Mouse (Mus musculus): Measurements from ENCODE around the gene Tdrd1.
"Not testable (repeated sequence)": the region's sequence is repeated elsewhere in the genome, so short reads cannot be mapped to it uniquely, and the experiment has no call there.

The Tdrd1 gene

GRCm38 (mm10) chr19:56826047-56826631, at the start of gene Tdrd1:
Tdrd1 (plus strand) TSS chr19:56826209.
- no peak for DNase-seq (ENCODE audit: low read depth)

GRCm38 (mm10) chr19:56776719-56777382, 49.2 kb upstream of the Tdrd1 start:
- DNase-seq (ENCODE audit: low read depth), result peak; percentile 45

GRCm38 (mm10) chr19:56778532-56778931, 47.5 kb upstream of the Tdrd1 start:
- not testable (repeated sequence) for DNase-seq (ENCODE audit: low read depth)

- DNase-seq (ENCODE audit: low read depth), result no peak
Measured at GRCm38 (mm10) chr19:56787911-56788310, 38.1 kb upstream of the Tdrd1 start.

GRCm38 (mm10) chr19:56788952-56789351, 37.1 kb upstream of the Tdrd1 start:
- DNase-seq (ENCODE audit: low read depth), result no peak

GRCm38 (mm10) chr19:56797376-56797775, 28.6 kb upstream of the Tdrd1 start:
- DNase-seq (ENCODE audit: low read depth), result peak; percentile 47

- peak; percentile 51 for DNase-seq (ENCODE audit: low read depth)
Measured at GRCm38 (mm10) chr19:56800226-56800625, 25.8 kb upstream of the Tdrd1 start.

GRCm38 (mm10) chr19:56800930-56801655, 24.9 kb upstream of the Tdrd1 start:
- DNase-seq (ENCODE audit: low read depth), result peak; percentile 72

- DNase-seq (ENCODE audit: low read depth), result no peak
Measured at GRCm38 (mm10) chr19:56801656-56802351, 24.2 kb upstream of the Tdrd1 start.

- DNase-seq (ENCODE audit: low read depth), result no peak
Measured at GRCm38 (mm10) chr19:56802352-56802746, 23.7 kb upstream of the Tdrd1 start.

GRCm38 (mm10) chr19:56805366-56805765, 20.6 kb upstream of the Tdrd1 start:
- no peak for DNase-seq (ENCODE audit: low read depth)

- no peak for DNase-seq (ENCODE audit: low read depth)
Measured at GRCm38 (mm10) chr19:56807122-56807521, 18.9 kb upstream of the Tdrd1 start.

- DNase-seq (ENCODE audit: low read depth), result peak; percentile 26
Measured at GRCm38 (mm10) chr19:56808771-56809170, 17.2 kb upstream of the Tdrd1 start.

- DNase-seq (ENCODE audit: low read depth), result no peak
Measured at GRCm38 (mm10) chr19:56810641-56811146, 15.3 kb upstream of the Tdrd1 start.

GRCm38 (mm10) chr19:56811590-56811989, 14.4 kb upstream of the Tdrd1 start:
- peak; percentile 70 for DNase-seq (ENCODE audit: low read depth)

- peak; percentile 28 for DNase-seq (ENCODE audit: low read depth)
Measured at GRCm38 (mm10) chr19:56813360-56813759, 12.6 kb upstream of the Tdrd1 start.

- DNase-seq (ENCODE audit: low read depth), result no peak
Measured at GRCm38 (mm10) chr19:56817851-56818526, 8.0 kb upstream of the Tdrd1 start.

GRCm38 (mm10) chr19:56821040-56821797, 4.8 kb upstream of the Tdrd1 start:
- peak; percentile 15 for DNase-seq (ENCODE audit: low read depth)

GRCm38 (mm10) chr19:56821798-56822447, 4.1 kb upstream of the Tdrd1 start, which contains the start of gene Ccdc186:
Ccdc186 (minus strand) TSS chr19:56822190.
- peak; percentile 95 for DNase-seq (ENCODE audit: low read depth)

GRCm38 (mm10) chr19:56822448-56822836, 3.6 kb upstream of the Tdrd1 start:
- no peak for DNase-seq (ENCODE audit: low read depth)

Measured in 416B (cell line).